Mouse (Mus musculus) yolk sac, embryonic 10.5 days (tissue): ENCODE data around the gene Utp18.
"Not testable (repeated sequence)": the region's sequence is repeated elsewhere in the genome, so short reads cannot be mapped to it uniquely, and the experiment has no call there.

ENCODE experiments used
- DNase-seq: peaks from one replicate; pipeline ENCODE4 v3.0.0-alpha.2; 2017; ENCODE audit warnings: low spot score

The Utp18 gene

DNA sequence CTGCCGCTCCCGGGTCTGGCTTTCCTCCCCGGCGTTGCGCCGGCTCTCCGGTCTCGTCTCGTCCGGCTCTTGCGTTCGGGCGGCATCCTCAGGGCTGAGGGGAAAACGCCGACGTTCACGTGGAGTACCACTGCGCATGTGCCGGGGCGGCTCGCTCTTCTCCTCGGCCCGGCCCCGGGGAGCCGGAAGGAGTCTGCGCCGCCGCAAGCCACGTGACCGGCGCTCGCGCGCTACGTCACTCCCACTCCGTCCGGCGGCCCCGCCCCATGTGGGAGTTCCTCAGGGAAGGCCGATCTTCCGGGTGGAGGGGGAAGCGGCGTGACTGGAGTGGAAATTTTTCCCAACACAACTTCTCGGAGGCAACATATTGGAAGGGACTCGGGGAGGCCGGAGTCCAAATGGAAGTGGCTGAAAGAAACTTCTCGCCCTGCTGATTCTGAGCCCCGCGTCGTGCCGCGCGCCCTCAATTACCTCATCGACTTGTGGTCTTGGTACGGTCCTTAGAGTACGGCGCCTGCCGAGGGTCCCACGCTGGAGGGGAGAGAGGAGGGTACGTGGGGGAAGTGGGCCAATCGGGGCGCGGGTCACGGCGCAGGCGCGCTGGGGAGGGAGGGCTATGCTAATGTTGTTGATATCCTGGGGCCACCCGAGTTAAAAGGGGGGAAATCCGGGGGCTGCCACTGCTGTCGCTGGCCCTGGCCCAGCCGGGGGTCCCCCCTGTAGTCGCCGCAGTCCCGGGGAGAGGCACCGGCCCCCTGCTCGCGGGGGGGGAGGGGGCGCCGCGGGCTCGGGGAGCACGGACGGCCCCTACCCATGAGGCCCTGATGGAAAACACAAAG is at the start of gene Utp18, which contains the start of gene Mbtd1:
Gene Utp18 (minus strand): TSS at position 195 of the 839 bp plus-strand sequence.
Gene Mbtd1 (plus strand): TSS at position 281 of the 839 bp plus-strand sequence.
- DNase-seq = peak; percentile 97

DNA sequence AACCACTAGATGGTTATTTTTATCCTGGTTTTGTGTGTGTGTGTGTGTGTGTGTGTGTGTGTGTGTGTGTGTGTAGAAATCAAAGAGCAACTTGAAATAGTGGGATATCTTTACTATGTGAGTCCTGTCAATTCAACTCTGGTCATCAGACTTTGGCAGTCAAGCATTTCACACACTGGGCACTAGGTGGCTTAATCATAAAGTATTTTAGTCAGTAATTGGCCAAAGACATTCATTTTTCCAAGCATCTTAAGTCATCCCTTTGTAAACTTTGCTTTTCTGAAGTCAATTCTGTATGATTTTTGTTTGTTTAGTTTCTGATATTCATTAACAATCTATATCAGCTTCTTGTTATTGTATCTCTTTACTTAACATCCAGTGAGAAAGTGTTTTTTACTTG is 43.5 kb upstream of the Utp18 start:
- no peak for DNase-seq

DNA sequence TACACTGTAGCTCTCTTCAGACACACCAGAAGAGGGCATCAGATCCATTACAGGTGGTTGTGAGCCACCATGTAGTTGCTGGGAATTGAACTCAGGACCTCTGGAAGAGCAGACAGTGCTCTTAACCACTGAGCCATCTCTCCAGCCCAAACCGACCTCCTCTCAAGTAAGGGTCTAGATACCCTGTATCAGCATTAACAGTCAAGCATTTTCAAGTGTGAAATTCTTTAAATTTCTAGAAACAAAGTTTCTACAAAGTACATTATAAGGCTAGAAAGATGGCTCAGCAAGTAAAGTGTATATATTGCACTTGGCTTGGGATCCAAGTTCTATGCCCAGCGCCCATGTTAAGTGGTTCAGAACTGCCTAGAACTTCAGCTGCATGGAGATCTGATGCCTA is 29.5 kb upstream of the Utp18 start:
- DNase-seq = not testable (repeated sequence)

DNA sequence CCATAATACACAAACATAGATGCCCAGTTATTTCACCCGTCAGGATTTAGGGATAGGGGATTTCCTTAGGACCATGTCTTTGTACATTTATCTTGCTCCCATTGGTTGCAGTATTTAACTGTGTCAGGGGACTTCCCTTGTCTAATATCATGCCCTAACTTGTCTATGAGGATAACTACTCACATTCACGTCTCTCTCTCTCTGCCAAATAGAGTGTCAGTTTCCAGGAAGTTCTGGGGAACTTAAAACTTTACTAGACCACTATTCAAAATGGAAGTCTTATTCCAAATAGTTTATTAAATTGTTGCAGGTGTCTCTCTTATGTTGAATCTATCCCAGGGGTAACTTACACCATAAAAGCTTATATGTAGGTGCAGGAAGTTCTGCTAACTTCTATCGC is 26.0 kb upstream of the Utp18 start:
- no peak for DNase-seq

DNA sequence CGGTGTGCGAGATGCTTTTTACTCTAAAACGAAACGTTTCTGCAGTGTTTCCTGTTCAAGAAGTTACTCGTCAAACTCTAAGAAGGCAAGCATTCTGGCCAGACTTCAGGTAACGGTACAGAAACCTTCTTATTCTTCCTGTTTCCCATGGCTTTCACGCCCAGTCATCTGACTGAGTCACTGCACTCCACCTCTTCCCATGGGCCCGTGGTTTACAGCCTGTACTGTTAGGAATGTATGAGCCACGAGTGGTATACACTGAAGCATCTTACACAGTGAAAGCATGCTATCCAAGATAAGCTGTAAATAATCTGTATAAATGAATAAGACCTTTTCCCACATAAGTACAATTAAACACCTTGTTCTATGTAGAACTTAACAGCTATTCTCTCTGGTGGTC is 23.3 kb upstream of the Utp18 start:
- DNase-seq = no peak

DNA sequence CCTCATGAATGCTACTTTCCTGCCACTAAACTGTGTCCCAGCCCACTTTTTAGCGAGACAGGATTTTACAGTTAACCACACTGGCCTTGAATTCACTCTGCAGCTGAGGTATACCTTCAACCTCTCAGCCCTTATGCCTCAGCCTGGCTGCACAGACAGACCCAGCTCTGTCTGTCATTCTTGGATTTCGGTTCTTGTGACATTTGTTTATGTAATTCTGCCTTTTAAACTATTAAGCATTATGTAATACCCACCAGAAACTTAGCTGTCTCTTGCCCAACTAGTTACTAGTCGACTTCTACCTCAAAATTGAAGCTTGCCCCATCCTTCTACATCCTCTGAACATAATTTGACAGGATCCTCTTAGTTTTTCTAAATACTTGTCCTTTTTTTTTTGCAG is 22.3 kb upstream of the Utp18 start:
- DNase-seq = no peak

DNA sequence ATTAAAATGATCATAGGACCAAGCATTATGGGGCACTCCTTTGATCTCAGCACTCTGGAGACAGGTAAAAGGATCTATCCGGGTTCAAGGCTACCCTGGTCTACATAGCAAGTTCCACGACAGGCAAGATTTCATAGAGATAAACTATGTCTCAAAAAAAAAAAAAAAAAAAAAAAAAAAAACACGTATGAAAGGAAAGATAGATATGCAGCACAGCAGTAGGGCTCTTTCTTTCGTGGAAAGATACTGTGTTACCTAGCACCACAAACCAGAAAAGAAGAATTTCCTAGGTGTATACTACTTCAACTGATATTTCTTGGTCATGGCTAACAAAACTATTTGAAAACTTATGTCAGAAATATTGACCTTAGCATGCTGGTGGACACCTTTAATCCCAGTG is 21.3 kb upstream of the Utp18 start:
- DNase-seq = no peak

DNA sequence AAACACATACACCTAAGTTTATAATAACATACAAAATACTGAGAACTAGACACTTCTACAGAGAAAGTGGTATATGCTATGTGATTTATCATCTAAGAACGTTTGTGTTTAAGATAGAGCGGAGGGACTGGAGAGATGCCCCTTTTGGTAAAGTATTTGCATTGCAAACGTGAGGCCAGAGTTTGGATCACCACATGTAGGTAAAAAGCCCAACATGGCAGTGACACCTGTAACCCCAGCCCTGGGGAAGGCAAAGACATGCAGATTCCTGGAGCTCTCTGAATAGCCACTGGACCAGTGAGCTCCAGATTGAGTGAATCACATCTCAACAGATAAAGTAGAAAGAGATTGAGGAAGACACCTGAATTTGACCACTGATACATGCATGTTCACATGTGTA is 12.2 kb upstream of the Utp18 start:
- no peak for DNase-seq

DNA sequence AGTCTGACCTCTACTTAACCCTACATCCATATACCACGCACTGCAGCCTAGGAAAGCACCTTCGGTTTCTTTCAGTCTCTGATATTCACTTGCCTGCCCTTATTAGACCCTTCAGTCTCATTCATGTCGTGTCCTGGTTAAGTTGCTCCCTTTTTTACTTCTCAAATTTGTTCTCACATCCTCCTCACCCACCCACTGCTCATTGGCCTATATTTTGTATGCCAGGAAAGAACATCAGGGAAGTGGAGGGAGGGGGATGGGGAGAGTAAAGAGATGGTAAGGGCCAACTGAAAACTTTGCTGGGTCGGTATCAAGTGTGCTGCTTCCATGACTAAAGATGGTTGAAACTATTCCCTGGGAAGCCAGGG is 1.5 kb upstream of the Utp18 start:
- no peak for DNase-seq

DNA sequence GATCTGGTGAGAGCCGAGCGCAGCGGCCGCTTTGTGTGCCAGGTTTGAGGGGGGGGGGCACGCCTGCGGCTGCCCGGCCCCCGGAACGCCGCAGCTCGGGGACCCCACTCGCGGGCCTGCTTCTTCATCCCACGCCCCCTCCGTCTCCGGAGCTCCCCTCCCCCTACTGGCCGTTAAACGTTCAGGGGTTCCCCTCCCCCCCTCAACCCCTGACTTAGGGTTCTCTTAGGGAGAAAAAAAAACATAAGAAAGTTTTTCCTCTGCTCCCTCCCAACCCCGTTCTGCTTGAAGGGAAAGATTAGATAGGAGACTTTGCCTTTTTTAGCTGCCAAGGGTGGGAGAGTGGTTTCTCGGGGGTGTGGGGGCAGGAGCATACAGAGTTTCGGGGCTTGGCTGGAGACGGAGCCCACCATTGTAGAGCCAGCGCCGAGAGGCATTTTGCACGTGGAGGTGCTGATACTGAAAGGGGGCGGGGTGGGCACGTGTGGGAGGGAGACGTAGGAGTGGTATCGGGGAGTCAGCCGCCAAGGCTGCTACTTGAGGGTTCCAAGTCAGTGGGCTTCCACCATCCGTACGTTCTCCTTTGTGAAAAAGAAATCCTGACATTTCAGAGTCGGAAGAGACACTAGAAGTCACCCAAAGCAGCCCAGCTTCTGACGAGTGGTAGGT is 979 bp upstream of the Utp18 start:
- peak; percentile 47 for DNase-seq

DNA sequence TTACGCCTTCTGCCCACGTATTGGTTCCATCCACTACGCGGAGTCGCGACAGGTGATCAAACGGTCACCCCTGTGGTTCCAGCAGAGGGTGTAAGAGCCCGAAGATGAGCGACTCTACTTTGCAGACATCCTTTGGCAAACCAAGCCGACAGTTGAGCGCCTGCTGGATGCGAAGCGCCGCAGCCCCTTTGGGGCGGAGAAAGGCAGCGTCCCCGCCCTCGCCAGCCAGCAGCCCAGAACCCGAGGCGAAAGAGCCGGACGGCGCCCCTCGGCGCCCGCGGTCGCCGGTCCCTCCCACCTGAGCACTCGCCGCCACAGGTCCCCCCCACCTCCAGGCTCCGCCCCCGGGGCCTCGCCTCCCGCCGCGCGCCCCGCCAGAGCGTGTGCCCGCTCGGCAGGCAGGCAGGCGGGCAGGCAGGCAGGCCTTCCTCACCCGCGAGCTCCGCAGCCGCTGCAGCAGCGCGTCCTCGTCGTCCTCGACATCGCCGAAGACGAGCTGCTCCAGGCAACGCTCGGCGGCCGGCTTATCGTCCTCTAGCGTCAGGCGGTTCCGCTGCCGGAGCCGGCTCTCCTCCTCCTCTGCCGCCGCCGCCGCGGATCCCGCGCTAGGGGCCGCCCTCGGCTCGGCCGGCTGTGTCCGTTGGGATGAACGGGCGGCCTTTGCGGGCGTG is 530 bp downstream of the Utp18 start:
- DNase-seq = peak; percentile 85

DNA sequence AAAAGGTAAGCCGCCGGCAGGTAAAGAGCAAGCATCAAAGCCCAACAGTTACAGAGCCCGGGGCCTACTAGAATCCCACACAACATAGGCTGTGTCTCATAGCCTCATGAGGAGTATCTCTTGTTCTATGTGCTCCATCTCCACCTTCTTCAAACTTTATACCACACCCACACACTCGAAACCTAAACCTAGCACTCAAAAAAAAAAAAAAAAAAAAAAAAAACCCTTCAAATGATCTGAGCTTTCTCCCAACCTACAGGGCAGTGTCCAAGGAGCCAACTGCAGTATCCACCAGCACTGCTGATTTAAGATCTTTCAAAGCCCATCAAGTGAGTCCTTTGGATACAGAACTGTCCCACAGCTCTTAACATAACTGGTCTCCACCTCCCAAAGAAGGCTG is 1.5 kb downstream of the Utp18 start:
- DNase-seq = no peak

DNA sequence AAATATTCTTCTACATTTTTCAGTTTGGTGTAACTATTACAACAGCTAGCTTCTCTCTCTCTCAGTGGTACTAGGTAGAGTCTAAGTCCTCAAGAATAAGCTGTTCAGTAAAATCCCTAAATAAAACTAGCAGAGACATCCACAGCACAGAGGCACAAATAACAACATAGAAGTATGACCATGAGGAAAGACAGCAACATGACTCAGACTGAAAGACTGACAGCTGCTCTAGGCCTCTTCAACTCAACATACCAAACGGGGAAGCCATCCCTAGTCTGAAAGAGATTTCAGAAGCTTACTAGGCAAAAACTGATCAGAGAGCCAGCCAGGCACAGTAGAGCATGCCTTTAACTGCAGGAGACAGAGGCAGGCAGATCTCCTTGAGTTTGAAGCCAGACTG is 22.9 kb downstream of the Utp18 start:
- no peak for DNase-seq

DNA sequence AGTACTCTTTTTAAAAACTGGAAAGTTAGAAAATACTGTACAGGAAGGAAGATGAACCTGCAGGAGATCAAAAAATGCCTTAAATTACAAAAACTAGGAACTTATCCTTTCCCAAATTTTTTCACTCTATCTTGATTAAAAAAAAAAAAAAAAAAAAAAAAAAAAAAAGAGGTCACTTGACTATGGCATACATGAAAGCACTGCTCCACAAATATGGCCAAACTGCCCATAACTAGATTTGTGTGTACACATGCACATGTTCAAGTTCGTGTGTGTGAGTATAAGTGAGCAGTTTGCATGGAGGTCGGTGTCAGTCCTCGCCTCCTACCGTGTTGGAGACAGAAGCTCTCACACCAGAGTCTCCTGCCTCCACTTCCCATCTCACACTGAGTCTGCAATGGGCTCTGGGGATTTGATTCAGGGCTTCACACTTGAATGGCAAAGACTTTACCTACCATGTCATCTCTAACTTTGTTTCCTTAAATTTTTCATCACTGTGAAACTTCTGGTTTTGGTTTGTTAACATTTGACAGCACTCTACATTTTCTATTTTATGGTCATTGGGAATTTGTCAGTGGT is 23.4 kb downstream of the Utp18 start:
- no peak for DNase-seq

DNA sequence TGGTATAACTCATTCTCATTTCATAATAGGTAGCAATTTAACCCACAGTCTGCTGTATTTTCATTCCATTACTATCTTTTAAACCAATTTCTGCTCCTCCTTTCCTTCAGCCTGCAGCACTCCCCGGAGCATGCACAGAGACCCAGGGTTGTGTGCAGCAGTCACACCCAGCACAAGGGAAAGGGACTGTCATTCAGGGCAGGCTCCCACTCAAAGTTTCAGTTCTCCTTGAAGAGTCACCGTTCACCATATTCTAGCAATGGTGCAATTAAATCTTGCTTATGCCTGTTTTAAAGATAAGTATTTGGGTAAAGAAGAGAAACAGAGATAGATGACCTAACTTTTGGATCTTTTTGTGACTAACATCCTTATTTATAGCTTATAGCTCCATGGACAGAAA is 24.4 kb downstream of the Utp18 start:
- no peak for DNase-seq

DNA sequence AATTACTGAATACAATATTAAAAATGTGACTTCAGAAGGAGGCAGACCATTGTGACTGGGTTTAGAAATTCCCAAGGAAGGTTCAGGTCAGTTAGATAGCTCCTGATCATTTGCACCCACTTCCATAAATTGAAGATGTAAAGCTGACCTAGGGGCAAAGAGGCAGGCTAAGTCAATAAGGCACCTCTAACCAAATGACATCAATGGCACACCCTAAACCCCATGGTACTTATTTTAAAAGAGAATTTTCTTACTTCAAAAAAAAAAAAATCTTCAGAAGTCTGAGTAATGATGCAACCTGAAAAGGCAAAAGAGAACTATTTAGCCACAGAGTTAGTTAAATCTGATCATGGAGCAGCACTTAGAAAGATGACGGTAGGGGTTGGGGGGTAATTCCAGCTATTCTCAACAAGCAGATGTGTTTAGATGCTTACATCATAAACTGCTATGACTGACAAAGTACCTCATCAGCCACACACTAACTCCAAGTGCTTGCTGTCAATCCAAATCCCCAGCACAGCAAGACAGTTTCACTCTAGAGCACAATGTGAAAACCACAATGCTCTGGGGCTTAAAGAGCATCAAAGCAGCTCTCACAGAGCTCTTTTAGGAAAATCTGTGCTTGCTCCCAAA is 24.9 kb downstream of the Utp18 start:
- DNase-seq = no peak

DNA sequence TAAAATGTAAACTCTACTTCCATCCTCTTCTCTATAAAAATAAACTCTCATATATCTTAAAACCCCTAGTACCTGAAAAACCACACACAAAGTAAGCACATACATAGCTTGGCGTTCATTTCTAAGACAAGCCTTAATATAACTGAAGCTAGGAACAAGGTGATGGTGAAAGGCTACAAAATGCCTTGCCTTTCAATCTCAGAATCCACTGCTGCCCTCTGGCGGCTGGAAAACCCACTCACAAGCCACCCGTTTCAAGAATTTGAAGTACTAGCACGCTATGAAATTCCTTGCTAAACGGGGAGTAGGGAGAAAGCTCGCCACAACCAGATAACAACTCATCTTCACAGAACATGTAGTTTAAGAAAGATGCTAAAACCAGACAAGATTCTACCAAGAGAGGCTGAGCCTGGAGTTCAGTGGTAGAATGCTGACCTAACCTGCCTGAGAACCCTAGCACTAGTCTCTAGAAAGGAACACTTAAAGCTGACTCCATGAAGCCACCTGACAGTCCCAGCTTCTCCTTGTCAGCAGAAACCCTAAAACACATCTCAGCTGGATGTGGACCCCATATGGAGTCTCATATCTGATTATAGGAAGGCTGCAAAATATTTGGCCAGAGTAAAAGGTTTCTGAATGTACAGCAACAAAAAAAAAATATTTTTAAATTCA is 29.1 kb downstream of the Utp18 start:
- peak; percentile 45 for DNase-seq

DNA sequence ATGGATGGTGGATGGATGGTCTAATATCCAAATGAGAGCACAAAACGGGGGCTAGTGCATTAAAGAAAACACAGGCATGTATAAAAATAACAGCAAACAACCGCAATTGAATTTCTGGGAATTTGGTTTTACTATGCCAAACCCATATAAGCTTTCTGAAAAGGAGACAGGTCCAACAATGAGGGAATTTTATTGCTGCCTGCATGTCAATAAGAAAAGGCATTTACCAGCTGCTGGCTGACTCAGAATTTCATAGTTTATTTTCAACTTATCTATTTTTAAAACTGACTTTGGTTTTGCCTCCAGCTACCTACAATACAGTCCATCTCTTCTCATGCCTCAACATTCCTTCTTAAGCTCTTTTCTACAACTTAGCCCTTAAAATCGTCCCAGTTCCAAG is 33.0 kb downstream of the Utp18 start:
- no peak for DNase-seq

DNA sequence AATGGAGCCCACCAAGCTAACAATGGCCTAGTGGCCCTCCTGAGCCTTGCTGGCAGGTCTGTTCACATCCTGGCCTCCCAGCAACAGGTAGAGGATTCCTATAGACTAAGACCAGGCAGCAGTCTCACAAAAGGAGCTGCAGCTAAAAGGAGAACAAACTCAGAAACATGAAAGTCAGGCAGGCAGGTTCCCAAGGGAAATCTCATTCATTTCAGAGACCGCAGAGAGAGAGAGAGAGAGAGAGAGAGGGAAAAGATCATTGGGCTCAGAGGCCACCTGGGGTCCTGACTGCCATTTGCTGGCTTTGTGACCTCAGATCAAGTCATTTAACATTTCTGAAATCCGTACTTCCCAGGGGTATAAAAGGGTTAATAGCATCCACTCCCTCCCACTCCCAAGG is 38.2 kb downstream of the Utp18 start:
- DNase-seq = no peak

DNA sequence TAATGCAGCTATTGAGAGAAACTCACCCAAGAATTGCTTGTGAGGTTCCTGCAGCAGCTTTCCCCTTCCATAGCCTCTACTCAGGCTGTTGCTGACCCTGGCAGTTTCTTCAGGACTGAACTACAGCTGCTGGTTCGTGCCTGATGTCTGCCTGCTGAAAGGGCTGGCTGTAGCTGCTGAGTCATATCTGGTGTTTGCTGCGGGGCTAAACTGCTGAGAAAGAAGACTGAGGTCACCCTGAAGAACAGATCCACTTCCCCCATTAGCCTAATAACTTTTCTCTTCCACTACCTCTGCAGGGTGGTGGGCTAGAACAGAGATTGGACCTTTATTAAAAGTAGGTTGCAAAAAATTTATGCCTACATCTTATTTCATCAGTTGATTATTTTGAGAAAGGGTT is 49.8 kb downstream of the Utp18 start:
- no peak for DNase-seq

DNA sequence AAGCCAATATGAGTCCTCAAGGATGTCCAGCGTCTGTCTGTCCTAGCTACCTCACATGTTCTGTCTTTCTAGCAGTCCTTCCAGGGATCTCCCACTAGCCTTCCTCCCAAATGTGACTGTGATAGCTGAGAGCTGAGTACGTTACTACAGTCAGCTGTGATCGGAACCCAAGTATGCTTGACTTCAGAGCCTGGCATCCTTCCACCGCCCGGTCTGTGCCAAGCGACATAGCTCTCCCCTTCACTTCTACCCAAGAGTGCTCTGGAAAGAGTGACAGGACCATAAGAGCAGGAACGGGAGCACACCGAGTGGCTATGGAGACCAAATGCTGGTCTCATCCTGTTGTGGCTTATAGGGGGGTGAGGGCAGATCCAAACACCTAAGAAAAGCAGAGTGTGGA is 55.6 kb downstream of the Utp18 start:
- no peak for DNase-seq

DNA sequence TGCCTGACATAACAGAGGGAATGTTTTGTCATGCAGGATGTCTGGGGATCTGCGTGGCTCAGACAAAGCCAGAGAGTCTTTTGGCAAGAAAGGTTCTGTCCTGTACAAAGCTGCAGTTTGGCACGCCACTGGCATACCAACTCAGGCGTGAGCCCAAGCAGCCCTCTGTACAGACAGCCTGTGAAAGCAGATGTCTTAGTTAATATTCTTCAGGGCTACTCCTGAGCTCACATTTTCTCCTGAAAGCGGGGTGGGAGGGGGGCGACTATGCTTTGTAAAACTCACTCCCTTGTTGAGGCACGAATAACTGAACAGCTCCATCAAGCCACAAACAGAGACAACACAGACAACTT is 56.3 kb downstream of the Utp18 start:
- DNase-seq = no peak
